Mouse (Mus musculus): ENCODE measurements around the gene Upk3bl.

GRCm38 (mm10) chr5:136014877-136015276 is 39.4 kb upstream of the Upk3bl start:
- no peak for TF ChIP-seq GATA1 (IDR thresholded peaks at IDR 0.05; ENCODE audit: low read length)
- TF ChIP-seq TAL1 (IDR thresholded peaks at IDR 0.05; ENCODE audit: low read length) = no peak
